Mouse (Mus musculus) heart, adult 2 months (tissue): Measurements from ENCODE around the gene Il6ra. TPM values are rescaled to one million over a fixed set of nuclear protein-coding genes. Genes with fewer than 3 reads are reported as not detected.

ENCODE experiments used
- DNase-seq, 2 experiments: peaks; one replicate each; pipeline ENCODE4 v3.0.0; 2021
- H3K27ac ChIP-seq: fragments of 200-600 bp; 2 replicates; pipeline ENCODE4 v1.8.1; 2022
- H3K27me3 ChIP-seq: fragments of 200-500 bp; 2 replicates; pipeline ENCODE4 v1.6.1; 2012; ENCODE audit warnings: mild to moderate bottlenecking, low read length, inconsistent platforms, mixed read lengths; ENCODE audit not compliant: control insufficient read depth, insufficient read depth
- H3K36me3 ChIP-seq: fragments of 200-500 bp; 2 replicates; pipeline ENCODE4 v1.6.1; 2012; ENCODE audit warnings: low read length, inconsistent platforms; ENCODE audit not compliant: control insufficient read depth, insufficient read depth
- H3K4me1 ChIP-seq: fragments of 200-500 bp; 2 replicates; pipeline ENCODE4 v1.6.1; 2011; ENCODE audit warnings: low read length; ENCODE audit not compliant: control insufficient read depth, insufficient read depth
- H3K4me3 ChIP-seq: fragments of 200-600 bp; 2 replicates; pipeline ENCODE4 v1.8.1; 2022
- H3K79me2 ChIP-seq: fragments of 200-500 bp; replicated peaks from 2 replicates; pipeline ENCODE4 v1.6.1; 2012; ENCODE audit warnings: mild to moderate bottlenecking, inconsistent platforms, low read length, moderate library complexity, mixed read lengths; ENCODE audit not compliant: control insufficient read depth, insufficient read depth
- H3K9ac ChIP-seq: fragments of 200-500 bp; 2 replicates; pipeline ENCODE4 v1.6.1; 2012; ENCODE audit warnings: low read depth, mild to moderate bottlenecking, control low read depth, inconsistent platforms, low read length, mixed read lengths
- CTCF ChIP-seq: fragments of 200-600 bp; IDR thresholded peaks from 2 replicates; pipeline ENCODE4 v1.8.1; 2022; ENCODE audit warnings: antibody characterized with exemption, mild to moderate bottlenecking, moderate library complexity
- EP300 ChIP-seq: fragments of 200-500 bp; IDR thresholded peaks from 2 replicates; pipeline ENCODE4 v1.6.1; 2011; ENCODE audit warnings: low read depth, low read length, control low read depth; ENCODE audit not compliant: insufficient read depth
- POLR2A ChIP-seq: fragments of 200-500 bp; IDR thresholded peaks from 2 replicates; pipeline ENCODE4 v1.6.1; 2011; ENCODE audit warnings: mild to moderate bottlenecking, low read depth, low read length, control low read depth; ENCODE audit not compliant: insufficient read depth
- WGBS: fragments of 180-500 bp; shearing (Covaris S2); methylation state at CpG from one replicate; pipeline ENCODE4 v1.1.7; 2018; 5-methylcytosine and 5-hydroxymethylcytosine counted together
- intact Hi-C: fragments of 180-260 bp; cut with DNase I; formaldehyde crosslinking; loops from one replicate; pipeline ENCODE4 v1.15.1; 2025
- polyA plus RNA-seq: library from polyadenylated mRNA; depleted of rRNA; stranded (reverse); fragments of >200 nt; gene quantifications from 2 replicates; pipeline ENCODE4 v1.2.3, GENCODE M21; 2012
- total RNA-seq, 2 experiments: library from RNA; stranded (reverse); gene quantifications; 2 replicates each; pipeline ENCODE4 v1.2.3; 2021

Il6ra gene
- total and polyA plus RNA-seq, 3 experiments: 2.8 to 4.8 (median 4.3) TPM

DNA sequence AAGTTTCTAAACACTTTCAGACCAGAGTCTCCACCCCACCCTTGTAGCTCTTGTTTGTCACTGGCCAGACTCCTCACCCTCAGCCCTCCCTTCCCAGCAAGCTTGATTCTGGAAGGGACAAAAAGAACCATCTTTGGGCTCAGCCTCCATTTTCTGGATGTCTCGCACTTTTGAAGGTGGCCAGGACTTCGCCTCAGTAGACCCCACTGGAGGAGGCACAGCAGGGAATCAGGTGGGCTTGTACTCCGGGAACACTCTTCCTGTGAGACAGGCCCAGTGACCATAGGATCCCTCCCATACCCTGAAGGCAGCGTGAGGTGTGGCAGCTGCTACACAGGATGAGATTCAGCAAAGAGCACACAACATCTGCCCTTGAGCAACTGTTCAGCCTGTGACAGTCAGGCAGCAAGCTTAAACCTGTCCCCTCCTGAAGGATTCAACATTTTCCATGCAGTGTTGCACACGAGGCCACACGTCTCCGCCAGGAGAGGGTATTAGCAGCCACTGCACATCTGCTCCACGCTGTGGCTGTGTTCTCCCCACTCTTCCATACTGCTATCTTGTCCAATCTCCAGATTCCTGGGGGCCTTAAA, 15.7 kb downstream of the Il6ra start:
- Histone ChIP-seq H3K27ac (no peak overlapping the region), H3K9ac (no peak overlapping the region), H3K4me1 (peaks cover 8% of the 10 kb centered on the region), H3K4me3 (no peak overlapping the region), H3K79me2 (no peaks in the 10 kb centered on the region), H3K27me3 (no peaks in the 10 kb centered on the region), H3K36me3 (no peaks in the 10 kb centered on the region)
- intact Hi-C loops: no loop called here
- 82% methylated on average over 8 of the region's 8 CpGs for WGBS
- TF ChIP-seq CTCF: no peak
- TF ChIP-seq POLR2A: no peak
- TF ChIP-seq EP300: no peak
- peak; percentile 3 to 20 for DNase-seq

DNA sequence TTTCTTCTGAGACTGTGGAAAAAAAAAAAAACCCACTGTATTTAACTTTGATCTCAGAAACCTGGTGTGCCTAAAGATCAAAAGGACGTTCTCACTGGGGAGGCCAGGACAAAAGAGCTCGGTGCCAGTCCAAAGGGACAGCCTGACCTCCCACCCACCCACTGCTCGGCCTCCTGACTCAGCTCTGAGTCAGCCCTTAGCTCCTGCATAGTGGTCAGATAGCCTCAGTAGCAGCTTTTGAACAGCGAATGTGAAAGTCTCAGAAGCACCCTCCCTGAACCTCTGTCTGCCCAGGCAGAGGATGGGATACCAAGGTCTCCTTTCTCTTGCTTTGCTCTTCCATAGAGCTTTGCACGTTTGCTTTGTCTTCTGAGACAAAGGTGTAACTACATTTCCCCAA, 16.4 kb downstream of the Il6ra start:
- H3K27ac ChIP-seq: no peak overlapping the region
- TF ChIP-seq CTCF (no peak), EP300 (no peak), POLR2A (no peak)
- WGBS: 46% methylated on average over 5 of the region's 5 CpGs

DNA sequence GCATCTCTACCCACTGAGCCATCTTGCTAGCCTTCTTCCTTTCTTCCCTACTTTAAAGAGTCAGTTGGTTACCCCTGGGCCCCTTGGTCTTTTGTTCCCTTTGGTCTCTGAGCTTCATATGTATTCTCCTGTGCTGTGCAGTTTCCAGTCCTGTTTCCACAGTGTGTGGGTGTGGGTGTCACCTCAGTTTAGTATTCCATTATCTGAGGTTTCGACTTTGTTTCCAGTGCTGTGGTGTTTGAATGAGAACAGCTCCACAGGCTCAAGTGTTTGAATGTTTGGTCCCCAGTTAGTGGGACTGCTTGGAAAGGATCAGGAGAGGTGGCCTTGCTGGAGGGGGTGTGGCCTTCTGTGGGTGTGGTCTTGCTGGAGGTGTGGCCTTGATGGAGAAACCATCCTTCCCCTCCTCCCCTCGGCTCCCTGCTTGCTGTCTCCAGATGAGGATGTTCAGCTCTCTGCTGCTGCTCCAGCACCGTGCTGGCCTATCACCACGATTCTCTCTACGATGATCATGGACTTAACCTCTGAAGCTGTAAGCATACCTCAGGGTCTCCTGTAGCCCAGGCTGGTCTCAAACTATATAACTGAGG, 20.4 kb downstream of the Il6ra start:
- peaks cover 7% of the 10 kb centered on the region for H3K4me1 ChIP-seq
- 82% methylated on average over 5 of the region's 5 CpGs for WGBS
- H3K27me3 ChIP-seq: no peaks in the 10 kb centered on the region; the same call in 1 of the 2 replicates
- H3K36me3 ChIP-seq: no peaks in the 10 kb centered on the region
- no peak for TF ChIP-seq EP300
- intact Hi-C loops: no loop called here
- no peak for DNase-seq
- no peak overlapping the region for H3K9ac ChIP-seq
- no peaks in the 10 kb centered on the region for H3K79me2 ChIP-seq
- no peak overlapping the region for H3K27ac ChIP-seq
- H3K4me3 ChIP-seq: no peak overlapping the region

More for the DNA sequence above, 16.4 kb downstream of the Il6ra start:
- Histone ChIP-seq H3K79me2 (no peaks in the 10 kb centered on the region), H3K4me1 (peaks cover 8% of the 10 kb centered on the region), H3K4me3 (no peak overlapping the region), H3K36me3 (no peaks in the 10 kb centered on the region), H3K9ac (no peak overlapping the region), H3K27me3 (no peaks in the 10 kb centered on the region)
- intact Hi-C loops: no loop called here
- DNase-seq: peak in 1 of 2 experiments; percentile 15

DNA sequence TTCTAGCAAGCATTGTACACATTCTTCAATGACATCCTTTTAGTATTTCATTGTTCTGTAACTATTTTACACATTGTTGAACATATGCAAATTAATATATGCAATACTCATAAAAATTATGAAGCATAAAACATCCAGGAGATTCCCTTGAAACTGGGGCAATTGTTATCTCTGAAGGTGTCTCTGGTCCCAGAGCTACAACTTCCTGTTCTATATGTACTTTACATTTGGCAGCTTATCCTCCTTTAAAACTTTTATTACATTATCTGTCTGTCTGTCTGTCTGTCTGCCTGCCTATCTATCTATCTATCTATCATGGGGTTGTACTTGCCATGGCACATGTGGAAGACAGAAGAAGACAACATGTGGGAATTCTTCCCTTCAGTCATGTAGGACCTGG, 21.3 kb downstream of the Il6ra start:
- no peaks in the 10 kb centered on the region; the same call in 1 of the 2 replicates for H3K27me3 ChIP-seq
- no peaks in the 10 kb centered on the region for H3K79me2 ChIP-seq
- peaks cover 7% of the 10 kb centered on the region for H3K4me1 ChIP-seq
- intact Hi-C loops: no loop called here
- H3K9ac ChIP-seq: no peak overlapping the region
- no peak overlapping the region for H3K27ac ChIP-seq
- H3K36me3 ChIP-seq: no peaks in the 10 kb centered on the region
- DNase-seq: no peak
- H3K4me3 ChIP-seq: no peak overlapping the region
- TF ChIP-seq EP300: no peak
- TF ChIP-seq CTCF: no peak
- no peak for TF ChIP-seq POLR2A

DNA sequence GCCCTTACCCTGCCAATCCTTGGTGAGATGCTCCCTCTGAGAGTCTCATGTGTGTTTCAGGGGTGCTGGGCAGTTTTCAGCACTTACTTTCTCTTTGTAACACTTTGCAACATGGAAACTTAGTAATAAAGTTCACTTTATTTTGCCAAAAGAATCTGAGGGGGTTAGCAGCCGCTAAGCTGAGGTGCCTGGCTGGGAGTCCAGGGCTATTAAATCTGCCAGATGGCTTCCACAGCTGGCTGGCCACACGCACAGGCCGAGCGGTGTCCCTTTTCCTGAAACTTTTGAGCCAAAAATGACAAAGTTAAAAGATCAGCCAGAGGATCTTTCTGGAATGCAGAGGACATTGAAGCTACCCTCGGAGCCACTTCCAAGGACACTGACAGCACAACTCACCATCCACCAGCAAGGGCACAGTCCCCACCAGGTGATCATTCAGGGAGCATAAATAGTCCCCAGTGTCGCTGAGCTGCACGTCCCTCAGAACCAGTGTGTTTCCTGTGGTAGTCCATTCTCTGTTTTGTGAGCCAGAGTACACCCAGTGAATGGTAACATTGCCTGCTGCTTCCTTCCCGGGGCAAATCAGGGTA, 23.1 kb downstream of the Il6ra start:
- H3K4me1 ChIP-seq: peaks cover 7% of the 10 kb centered on the region
- no peaks in the 10 kb centered on the region for H3K36me3 ChIP-seq
- H3K27me3 ChIP-seq: no peaks in the 10 kb centered on the region; the same call in 1 of the 2 replicates
- H3K27ac ChIP-seq: peak overlapping the region; percentile 11; the same call in 1 of the 2 replicates
- TF ChIP-seq EP300: no peak
- TF ChIP-seq POLR2A: no peak
- H3K9ac ChIP-seq: no peak overlapping the region; the same call in 1 of the 2 replicates
- DNase-seq: peak in 1 of 2 experiments; percentile 48
- no peak overlapping the region for H3K4me3 ChIP-seq
- no peaks in the 10 kb centered on the region for H3K79me2 ChIP-seq
- intact Hi-C loops: no loop called here
- 30% methylated on average over 8 of the region's 8 CpGs for WGBS

DNA sequence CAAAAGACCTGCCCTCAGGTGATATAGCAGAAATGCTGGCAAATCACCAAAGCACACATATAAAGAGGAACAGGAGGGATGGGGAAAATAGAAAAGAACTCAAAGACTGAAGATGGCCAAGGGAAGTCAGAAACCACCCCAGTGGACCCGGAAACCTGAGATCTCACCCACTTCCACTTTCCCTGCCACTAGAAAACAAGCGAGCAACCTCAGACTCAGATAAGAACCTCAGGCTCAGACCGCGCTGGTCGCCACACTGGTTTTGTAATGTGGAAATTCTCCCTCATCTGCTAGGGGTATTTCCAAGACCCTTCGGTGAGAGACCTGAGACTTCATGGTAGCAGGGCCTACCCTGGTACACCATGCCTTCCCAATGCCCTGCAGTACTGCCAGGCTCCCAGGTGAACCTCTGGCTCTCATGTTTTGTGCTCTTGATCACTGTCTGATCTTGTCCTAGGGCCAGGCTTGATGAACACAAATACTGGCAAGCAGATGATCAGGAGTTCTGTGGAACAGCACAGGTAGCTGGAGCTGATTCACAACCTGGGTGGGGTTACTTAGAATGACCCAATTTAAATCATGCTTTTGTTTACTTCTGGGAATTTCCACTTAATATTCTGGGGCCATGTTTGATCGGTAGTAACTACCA, 25.3 kb downstream of the Il6ra start:
- intact Hi-C loops: no loop called here
- Histone ChIP-seq H3K4me3 (no peak overlapping the region), H3K79me2 (no peaks in the 10 kb centered on the region), H3K4me1 (peaks cover 9% of the 10 kb centered on the region), H3K27me3 (no peaks in the 10 kb centered on the region; the same call in 1 of the 2 replicates), H3K36me3 (no peaks in the 10 kb centered on the region), H3K27ac (no peak overlapping the region), H3K9ac (no peak overlapping the region)
- no peak for TF ChIP-seq CTCF
- TF ChIP-seq POLR2A: no peak
- TF ChIP-seq EP300: no peak
- whole genome bisulfite sequencing: 81% methylated on average over 7 of the region's 7 CpGs
- peak in 1 of 2 experiments; percentile 14 for DNase-seq
